Mouse (Mus musculus) embryo, embryonic 10.5 days (tissue): ENCODE results near the gene Rpain.

Source experiments
- DNase-seq: peaks from one replicate; pipeline ENCODE4 v3.0.0-alpha.2; 2015; ENCODE audit warnings: low spot score

Rpain gene

GRCm38 (mm10) chr11:71001167-71001566 is 31.2 kb downstream of the Rpain start:
- no peak for DNase-seq

DNA sequence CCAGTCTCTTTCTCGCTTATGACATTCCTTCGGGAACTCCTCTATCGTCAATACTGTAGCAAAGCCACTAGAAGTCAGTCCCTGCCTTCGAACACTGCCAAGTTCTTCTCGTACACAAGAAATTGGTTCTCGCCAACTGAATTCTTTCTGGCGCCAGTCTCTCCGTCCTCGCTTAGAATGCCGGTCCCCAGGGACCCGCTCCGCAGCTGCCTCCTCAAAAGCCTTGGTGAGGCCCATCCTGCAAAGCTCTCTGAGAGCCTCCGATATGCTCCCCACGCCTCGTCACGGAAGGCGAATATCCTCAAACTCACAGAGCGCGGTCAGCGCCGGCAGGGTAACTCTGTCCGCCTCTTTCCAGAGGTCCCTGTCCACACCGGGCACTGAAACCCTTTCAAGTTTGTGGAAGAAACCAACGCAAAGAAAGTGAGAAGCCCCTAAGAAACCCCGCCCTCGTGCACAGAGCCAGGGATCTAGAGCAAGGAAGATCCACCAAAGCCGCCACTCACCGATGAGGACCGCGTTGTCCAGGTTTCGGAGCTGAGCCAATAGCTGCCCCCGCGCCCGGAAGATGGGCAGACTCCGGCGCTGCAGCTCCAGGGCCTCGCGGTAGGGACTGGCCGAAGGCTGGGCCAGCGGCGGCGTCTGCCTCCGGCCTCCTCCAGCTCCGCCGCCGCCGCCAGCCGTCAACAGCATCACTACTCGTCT is 33.8 kb downstream of the Rpain start:
- DNase-seq, result peak; percentile 69

GRCm38 (mm10) chr11:71004316-71004773 is 34.3 kb downstream of the Rpain start, which contains the start of gene Dhx33:
Gene Dhx33 (minus strand): TSS chr11:71004437.
- DNase-seq, result peak; percentile 99

- DNase-seq, result peak; percentile 23
Observed at GRCm38 (mm10) chr11:71005046-71005445, 35.0 kb downstream of the Rpain start.

DNA sequence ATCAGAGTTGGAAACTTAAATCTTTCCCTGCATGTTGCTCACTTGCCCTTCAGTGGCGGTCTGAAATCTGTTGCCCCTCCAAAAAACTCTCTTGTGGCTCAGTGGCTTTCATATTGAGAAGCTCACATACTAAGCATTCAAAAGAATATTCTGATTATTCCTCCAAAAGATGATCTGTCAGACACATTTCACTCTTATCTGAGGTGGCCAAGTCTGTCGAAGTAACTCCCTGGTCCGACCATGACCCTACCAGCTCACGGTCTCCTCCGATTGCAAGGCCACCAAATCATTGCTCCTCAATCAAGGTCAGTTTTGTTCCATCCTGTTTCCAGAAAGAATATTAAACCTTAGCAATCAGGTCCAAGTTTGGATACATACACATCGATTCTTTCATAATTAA is 37.0 kb downstream of the Rpain start:
- no peak for DNase-seq

DNA sequence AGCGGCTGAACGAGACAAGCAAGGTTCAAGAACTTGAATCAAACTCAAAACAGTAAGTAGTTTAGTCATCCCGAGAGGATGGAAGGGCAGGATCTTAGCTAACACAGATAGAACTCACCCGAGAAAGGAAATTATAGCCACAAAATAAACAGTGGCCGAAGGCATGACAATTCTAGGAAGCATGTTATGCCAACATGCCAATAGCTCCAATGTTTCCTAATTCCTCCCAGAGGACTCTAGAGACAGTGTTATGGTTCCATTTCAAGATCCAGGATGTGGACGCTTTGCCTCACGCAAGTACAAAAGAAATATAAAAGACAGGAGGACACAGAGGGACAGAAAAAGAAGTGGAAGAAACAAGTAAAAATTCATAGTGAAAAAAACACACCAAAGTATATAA is 37.8 kb downstream of the Rpain start:
- no peak for DNase-seq

GRCm38 (mm10) chr11:71008321-71008720 is 38.3 kb downstream of the Rpain start:
- DNase-seq, result no peak

DNA sequence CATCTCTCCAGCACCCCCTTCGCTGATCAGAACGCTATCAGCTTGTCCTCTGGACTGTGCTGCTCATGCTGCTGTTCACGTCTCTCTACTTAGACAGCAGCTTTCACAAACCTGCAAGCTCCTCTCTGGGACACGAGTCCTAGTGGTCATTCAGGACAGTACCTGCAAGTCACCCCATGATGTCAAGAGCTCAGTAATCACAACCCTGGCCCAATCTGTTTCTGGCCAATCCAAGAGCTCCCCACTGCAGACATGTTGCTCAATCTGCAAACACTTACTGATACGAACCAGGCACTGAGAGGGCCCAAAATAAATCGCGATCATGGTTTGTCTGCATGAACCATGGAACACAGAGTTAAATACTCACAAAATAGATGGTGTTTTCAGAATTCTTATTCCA is 42.7 kb downstream of the Rpain start:
- no peak for DNase-seq

DNA sequence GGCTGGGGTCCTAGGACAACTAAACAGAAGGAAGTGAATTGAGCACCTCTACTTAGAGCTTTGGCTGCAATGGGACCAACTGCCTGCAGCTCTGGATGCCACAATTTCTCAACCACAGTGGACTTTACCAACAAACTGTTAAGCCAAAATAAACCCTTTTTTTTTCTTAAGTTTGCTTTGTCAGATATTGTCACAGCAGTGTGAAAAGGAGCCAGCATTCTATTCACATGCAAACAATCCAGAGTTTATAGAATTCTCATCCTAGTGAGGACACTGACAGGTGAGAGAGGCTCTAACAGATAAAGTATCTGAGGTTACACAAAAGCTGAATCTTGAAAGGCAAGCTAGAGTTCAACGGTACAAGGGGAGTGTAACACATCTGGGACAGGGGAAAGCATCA is 47.0 kb downstream of the Rpain start:
- no peak for DNase-seq

DNA sequence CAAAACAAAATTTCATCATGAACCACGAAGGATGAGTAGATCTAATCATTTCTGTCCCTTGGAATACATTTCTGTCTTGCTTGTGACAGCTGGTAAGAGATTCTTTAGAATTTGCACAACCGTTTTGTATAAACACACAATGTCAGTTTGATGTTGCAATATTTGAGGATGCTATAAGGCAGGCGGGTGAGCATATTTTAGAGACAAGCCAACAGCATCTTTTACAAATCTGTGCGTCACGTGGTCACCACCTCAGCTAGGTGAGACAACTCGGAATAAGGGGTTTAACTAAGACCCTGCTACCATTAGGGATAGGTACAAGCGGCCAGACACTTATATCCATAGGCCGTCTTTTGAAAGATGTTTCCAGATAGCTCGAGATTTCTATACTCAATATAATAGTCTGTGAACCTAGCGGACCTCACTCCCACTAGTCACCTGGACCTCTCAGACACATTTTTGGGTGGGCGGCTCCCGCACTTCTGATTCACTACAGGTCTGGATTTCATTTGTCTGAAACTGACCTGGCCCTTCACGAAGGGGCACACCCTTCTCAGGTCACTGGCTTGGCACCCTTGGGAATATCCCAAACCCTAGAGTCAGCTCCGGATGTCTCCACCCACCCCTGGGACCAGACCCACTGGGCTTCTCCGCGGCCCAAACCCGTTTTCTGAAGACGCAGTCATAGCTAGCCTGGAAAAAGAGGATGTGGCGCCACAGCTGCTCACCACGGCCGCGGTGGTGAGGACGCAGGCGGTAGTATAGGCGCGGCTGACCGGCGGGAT is 48.6 kb downstream of the Rpain start:
- no peak for DNase-seq

GRCm38 (mm10) chr11:71019201-71020068 is 49.4 kb downstream of the Rpain start, which contains the start of the genes Mis12 and Derl2:
Gene Mis12 (plus strand): TSS chr11:71019611.
Gene Derl2 (minus strand): TSS chr11:71019841.
- peak; percentile 99 for DNase-seq
